Mouse (Mus musculus) c-Kit-negative CD71-positive TER-119-positive erythroid progenitor cells, embryonic 14.5 days (primary cell): ENCODE measurements around the gene Lrrc71.

Experiments
- DNase-seq: peaks from one replicate; pipeline ENCODE4 v3.0.0-alpha.2; 2013; ENCODE audit warnings: low read depth, low spot score

Lrrc71 gene

DNA sequence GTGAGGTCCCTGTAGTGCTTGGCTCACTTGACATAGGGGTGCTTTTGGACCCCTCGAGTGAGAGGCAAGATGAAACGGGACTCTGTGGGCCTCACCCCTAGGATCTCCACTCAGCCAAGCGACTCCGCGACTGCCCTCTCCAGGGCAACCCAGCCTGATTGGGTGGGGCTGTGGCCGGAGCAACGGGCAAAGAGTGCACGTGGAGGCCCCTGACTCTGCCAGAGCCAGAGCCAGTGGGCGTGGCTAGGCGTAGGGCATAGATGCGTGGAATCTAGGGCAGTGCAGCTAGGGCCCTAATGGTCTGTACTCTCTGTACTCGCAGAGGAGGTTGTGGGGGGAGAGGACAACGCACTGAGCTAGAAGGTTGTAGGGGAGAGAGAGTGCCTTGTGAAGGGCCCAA lies at the start of gene Lrrc71:
TSS of gene Lrrc71 (minus strand) at position 195 of the 400 bp plus-strand sequence.
- DNase-seq: no peak

DNA sequence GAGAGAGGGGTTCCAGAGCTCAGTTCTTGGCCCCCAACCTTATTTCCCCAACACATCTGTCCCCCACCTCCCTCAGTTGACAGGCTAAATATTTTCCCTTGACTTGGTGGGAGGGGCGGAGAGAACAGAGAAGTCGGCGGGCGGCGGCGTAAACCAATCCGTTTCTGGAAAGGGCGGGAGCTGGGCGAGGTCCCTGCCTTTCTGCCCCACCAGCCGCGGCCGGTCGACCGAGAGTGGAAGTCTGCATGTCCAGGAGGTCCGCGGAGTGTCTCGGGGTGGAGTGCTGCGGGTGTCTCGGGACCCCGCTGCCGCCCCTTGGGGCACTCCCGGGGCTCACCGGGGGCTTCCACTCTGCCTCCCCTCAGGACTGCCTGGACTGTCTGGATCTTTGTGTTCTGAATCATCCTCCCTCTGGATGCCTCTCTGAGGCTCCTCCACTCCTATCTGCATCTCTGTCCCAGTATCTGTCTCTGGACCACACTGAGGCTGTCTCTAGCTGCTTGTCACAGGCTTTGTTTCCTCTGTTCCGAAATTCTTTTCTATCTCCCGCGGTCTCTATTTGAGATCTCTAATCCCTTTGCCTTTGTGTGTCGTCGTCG lies 48.4 kb upstream of the Lrrc71 start, which contains the start of gene Insrr:
TSS of gene Insrr (plus strand) at position 216 of the 599 bp plus-strand sequence.
- no peak for DNase-seq

DNA sequence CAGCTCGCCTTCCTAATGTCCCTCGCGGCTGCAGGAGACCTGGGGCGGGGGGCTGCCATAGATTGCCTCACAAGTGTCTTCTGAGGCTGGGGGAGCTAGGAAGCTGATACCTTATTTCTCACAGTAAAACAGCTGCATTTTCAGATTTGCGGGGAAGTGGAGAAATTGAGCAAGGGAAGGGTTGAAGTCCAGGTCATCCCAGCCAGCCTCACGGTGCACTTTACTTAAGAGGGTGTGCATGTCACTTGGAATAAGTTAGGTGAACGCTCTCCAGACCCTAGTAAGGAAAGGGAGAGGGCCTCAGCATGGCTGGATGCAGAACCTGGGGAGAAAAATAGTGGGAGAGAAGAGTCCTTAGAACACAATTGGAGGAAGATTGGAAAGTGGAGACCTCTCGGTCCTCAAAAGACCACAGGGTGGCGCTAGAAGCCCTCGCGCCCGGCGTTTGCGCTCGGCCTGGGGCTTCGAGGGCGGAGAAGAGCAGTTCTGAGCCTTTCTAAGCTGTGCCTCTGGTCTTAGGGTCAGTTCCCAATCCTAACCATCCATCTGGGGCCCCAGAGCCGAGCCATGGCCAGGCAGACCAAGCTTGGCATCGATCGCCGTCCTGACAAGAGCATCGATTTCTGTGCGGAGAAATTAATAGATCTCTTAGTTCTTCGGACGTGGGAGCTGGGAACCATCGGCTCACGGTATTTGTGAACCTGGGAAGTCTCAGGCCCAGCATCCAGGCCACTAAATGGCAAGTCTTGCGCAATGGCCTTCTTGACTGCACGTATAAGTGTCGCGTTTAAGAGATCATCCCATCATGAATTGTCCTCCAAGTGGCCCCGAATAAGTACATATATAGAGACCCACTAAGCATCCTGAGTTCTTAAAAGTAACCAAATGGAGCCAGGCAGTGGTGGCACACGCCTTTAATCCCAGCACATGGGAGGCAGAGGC lies 47.2 kb upstream of the Lrrc71 start:
- DNase-seq: no peak

DNA sequence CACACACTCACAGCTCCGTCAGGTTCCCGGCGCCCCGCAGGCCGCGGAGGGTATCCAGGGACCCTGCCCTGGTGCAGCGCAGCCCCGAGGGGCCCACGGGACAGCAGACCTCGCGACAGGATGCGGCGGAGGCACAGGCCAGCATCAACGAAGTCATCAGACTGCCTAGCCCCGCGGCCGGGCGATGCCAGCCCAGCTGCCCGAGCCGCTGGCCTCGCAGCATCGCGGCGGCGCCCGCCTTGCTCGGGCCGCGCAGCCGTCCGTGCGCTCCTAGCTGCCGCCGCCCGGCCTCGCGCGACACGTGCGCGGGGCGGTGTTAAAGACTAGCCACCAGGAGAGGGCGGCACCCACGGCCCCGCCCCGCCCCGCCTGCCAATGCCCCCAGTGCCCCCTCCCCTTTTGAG lies 46.5 kb upstream of the Lrrc71 start, which contains the start of gene Ntrk1:
TSS of gene Ntrk1 (minus strand) at position 241 of the 404 bp plus-strand sequence.
- DNase-seq: no peak

DNA sequence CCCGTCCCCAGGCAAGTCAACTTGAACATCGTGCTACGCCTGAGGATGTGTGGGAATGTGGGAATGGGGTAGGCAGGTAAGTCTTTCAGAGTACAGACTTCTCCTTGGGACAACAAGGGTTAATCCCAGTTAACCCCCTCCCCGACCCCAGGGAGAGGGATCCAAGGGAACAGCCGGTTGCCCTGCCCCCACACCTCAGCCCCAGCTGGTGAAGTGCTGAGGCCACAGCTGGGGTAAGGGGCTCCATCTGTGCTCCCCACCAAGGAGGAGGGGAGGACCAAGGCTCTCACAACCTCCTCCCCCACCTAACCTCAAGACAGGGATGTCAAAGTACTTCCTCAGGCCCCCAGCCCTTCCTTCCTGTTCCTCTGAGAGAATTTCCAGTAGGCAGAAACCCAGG lies 41.3 kb upstream of the Lrrc71 start:
- no peak for DNase-seq

DNA sequence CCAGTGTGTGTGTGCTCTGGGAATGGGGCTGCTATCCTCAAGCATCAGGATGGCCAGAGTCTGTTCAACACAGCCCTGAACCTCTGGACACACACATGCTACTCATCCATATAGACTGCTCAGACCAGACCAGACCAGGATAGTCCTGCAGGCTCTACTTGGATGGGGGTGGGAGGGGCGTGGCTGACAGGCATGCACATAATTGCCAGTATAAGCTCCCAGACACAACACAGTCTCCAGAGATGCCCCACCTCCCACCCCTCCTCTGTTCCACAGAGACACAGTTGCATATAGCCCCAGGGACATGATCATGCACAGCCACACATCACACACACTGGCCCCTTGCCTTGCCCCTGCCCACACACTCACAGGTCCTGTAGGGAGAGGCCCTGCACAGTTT lies 40.8 kb upstream of the Lrrc71 start:
- no peak for DNase-seq

DNA sequence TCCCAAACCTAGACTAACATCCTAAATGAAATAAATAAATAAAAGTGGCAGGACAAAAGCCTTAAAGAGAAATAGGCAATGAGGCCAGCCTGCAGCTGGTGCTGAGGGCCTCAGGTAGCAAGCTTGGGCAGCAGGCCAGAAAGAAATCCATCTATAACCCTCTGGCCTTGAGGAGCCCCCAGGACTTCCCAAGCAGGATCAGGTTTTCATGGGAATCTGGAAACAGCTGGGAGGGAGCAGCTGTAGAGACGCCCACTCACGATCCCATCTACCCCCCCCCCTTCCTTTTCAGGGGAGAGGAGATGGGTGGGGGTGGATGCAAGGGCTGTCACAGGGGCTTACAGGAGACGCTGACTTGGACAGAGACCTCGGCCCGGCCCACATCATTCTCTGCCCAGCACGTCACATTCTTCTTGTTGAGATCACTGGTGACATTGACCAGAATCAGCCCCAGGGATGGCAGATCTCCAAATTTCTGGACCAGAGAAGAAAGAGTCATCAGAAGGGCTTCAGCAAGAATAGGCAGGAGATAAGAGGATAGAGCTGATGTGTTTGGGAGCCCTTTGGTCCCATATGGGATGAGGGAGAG lies 37.3 kb upstream of the Lrrc71 start:
- no peak for DNase-seq

- no peak for DNase-seq
Measured at GRCm38 (mm10) chr3:87785156-87785555, 36.7 kb upstream of the Lrrc71 start.

GRCm38 (mm10) chr3:87783282-87784023 lies 35.0 kb upstream of the Lrrc71 start:
- no peak for DNase-seq

GRCm38 (mm10) chr3:87779086-87779485 lies 30.7 kb upstream of the Lrrc71 start:
- DNase-seq: no peak

DNA sequence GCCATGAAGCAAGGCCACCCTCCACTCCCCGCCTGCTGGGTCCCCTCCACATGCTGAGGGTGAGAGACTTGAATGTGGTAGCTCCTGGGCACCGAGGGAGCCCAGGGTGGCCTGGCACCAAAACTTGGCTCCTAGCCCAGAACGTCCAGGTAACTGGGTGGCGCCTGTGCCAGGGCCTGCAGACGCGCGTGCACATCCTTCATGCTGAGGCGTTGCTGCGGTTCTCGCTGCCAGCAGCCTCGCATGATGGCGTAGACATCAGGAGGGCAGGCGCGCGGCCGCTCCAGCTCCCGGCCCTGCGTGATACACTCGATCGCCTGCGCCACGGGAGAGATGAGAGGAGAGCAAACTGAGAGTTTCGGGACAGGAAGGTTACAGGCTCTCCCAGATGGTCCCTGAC lies 29.9 kb upstream of the Lrrc71 start:
- DNase-seq: no peak

GRCm38 (mm10) chr3:87771088-87771487 lies 22.7 kb upstream of the Lrrc71 start:
- no peak for DNase-seq

- peak; percentile 36 for DNase-seq
Measured at GRCm38 (mm10) chr3:87770280-87770679, 21.9 kb upstream of the Lrrc71 start.

DNA sequence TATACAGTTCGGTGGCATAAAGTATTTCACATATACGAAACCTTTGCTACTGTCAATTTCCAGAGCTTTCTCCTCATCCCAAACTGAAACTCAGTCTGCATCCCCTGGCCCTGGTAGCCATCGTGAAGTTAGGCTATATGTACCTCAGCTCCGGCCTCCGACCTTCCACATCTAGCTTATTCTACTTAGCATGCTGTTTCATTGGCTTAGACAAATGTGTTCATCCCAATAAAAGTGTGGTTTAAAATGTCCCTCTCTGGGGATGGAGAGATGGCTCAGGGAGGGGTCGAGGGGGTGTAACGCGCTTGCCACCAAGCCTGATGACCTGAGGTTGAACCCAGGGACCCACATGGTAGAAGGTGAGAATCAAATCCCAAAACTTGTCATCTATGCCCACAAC lies 21.1 kb upstream of the Lrrc71 start:
- no peak for DNase-seq

DNA sequence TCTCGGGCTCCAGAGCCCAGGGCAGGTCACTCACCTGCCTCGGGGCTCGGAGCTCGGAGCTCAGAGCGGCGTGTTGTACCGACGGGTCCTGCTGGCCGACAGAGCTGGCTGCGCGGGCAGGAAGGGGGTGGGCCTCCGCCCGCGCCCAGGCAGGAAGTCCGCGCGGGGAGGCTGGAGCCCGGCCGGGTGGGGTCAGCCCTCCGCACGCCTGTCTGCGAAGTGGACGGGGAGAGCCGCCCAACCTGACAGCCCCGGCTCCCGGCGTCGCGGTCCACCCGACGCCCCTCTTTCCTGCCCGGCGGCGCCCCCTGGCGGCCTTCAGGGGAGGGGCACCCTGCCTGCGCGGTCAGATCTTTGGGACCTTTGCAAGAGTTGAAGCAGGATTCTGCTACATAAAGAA lies 20.4 kb upstream of the Lrrc71 start:
- DNase-seq: peak; percentile 8

DNA sequence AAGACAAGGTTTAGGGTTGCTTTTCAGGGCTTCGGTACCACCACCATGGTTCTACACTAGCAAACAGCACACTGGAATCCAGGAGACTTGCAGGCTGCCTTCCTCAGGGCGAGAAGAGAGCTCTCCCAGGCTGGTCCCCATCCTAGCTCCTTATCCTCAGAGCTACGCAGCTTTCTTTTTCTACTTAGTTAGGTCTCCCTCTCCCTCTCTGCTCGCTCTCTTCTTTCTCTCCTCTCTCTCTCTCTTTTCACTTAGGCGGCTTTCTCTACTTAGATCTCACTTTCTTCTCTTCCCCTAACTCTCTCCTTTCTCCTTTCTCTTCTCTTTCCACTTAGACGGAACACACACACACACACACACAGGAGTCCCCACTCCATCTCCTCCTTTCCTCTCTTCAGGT lies 20.0 kb upstream of the Lrrc71 start:
- no peak for DNase-seq

- no peak for DNase-seq
Measured at GRCm38 (mm10) chr3:87767764-87768163, 19.3 kb upstream of the Lrrc71 start.

- DNase-seq: no peak
Measured at GRCm38 (mm10) chr3:87766284-87766667, 17.9 kb upstream of the Lrrc71 start.

DNA sequence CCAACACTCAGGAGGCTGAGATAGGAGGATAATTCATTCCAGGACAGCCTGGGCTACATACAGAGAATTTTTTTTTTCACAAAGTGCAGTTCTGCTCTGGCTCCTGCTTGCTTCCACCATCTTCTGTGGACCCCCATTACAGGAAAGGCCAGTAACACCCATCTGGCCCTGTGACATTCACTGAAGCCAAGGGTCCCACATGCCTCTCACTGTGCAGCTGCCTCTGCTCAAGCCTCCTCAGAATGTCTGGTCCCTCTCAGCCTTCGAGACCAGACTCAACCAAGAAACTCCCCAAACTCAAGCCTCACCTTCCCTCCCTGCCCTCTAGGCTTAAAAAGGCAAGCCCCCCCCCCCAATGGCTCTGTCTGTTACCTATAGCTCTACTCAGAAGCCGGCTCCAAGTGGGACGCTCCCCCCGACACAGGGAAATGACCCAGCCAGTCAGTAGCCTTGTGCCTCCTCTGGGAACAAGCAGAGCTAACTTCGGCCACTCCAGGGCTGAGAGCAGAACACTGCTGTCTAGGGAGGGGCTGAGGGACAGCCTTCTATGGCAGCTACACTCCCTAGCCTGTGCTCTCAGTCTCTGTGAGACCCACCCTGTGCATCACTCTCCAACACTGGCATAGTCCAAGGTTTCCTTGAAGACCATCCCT lies 17.3 kb upstream of the Lrrc71 start:
- DNase-seq: no peak

- DNase-seq: no peak
Measured at GRCm38 (mm10) chr3:87765091-87765490, 16.7 kb upstream of the Lrrc71 start.

DNA sequence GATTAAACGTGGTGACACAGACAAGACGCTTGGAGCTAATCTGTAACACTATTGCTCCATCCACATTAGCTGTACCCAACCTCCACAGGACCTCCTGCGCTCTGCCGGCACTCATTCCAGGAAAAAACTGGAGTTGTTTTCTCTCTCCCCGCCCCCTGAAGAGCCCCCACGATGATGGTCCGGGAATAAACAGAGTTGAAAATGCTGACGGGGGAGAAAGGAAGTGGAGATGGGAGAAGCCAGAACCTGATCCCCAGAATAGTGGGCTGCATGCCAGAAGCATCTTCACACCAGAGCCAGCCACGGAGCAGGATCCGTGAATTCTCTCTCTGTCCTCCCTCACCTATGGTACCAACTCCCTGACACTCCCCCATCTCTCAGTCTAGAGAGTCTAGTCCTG lies 16.1 kb upstream of the Lrrc71 start:
- no peak for DNase-seq
